Comparison of ENCODE assay signal across 8 mouse cellular contexts in genomic region chr3:96579885-96580454, GRCm38 (mm10). TPM values are rescaled to one million over a fixed set of nuclear protein-coding genes. Genes with fewer than 3 reads are reported as not detected.
DNase-seq lines count a peak whose midpoint lies in the region; ATAC-seq and TF ChIP-seq lines count a peak whose summit lies in the region.

No protein-coding gene starts in this region.

- H3K4me1 ChIP-seq in bone marrow, adult 2 months (ENCODE audit: control insufficient read depth, insufficient read depth, low read length), result no peaks in the 10 kb centered on the region; the same call in 1 of the 2 replicates
- peaks cover 30% of the 10 kb centered on the region for H3K4me1 ChIP-seq in embryonic facial prominence, embryonic 15.5 days
- peaks cover 18% of the 10 kb centered on the region for H3K4me1 ChIP-seq in kidney, embryonic 14.5 days (ENCODE audit: control insufficient read depth, insufficient read depth, low read length)
- H3K4me1 ChIP-seq in limb, embryonic 15.5 days, result peaks cover 35% of the 10 kb centered on the region
- 0 out of 2 replicates have a peak, but pooled peaks cover 3% of the 10 kb centered on the region for H3K4me1 ChIP-seq in midbrain, postnatal 0 days (ENCODE audit: insufficient read depth, low read length)

- H3K9ac ChIP-seq in embryonic facial prominence, embryonic 15.5 days, result 0 out of 2 replicates have a peak overlapping the region, but pooled peaks have one; percentile 28
- H3K9ac ChIP-seq in kidney, embryonic 14.5 days (ENCODE audit: low read depth, low read length), result no peak overlapping the region
- no peak overlapping the region for H3K9ac ChIP-seq in limb, embryonic 15.5 days
- peak overlapping the region; percentile 55 for H3K9ac ChIP-seq in midbrain, postnatal 0 days (replicated peaks; ENCODE audit: low read length, poor library complexity, severe bottlenecking)

- peak overlapping the region; percentile 33 for H3K4me3 ChIP-seq in bone marrow, adult 2 months (replicated peaks; ENCODE audit: control insufficient read depth, low read depth, low read length)
- peak overlapping the region; percentile 32 for H3K4me3 ChIP-seq in embryonic facial prominence, embryonic 15.5 days (replicated peaks)
- peak overlapping the region; percentile 18; the same call in 1 of the 2 replicates for H3K4me3 ChIP-seq in kidney, embryonic 14.5 days (ENCODE audit: low read length)
- peak overlapping the region; percentile 27 for H3K4me3 ChIP-seq in limb, embryonic 15.5 days
- H3K4me3 ChIP-seq in midbrain, postnatal 0 days (ENCODE audit: low read depth, low read length), result peak overlapping the region; percentile 25

- peak; percentile 61 for ATAC-seq in embryonic facial prominence, embryonic 15.5 days (ENCODE audit: insufficient number of reproducible peaks, low FRiP score, low TSS enrichment, low read depth)
- peak; percentile 50 for ATAC-seq in kidney, embryonic 14.5 days (ENCODE audit: low FRiP score, low TSS enrichment)
- ATAC-seq in limb, embryonic 15.5 days (ENCODE audit: insufficient number of reproducible peaks, low FRiP score, low TSS enrichment, low read depth), result peak; percentile 38; the same call in 1 of the 2 replicates
- ATAC-seq in midbrain, postnatal 0 days (ENCODE audit: low FRiP score), result peak; percentile 71

- H3K4me2 ChIP-seq in embryonic facial prominence, embryonic 15.5 days (replicated peaks), result peak overlapping the region; percentile 53
- peak overlapping the region; percentile 35 for H3K4me2 ChIP-seq in kidney, embryonic 14.5 days (replicated peaks; ENCODE audit: low read depth, low read length)
- H3K4me2 ChIP-seq in limb, embryonic 15.5 days, result peak overlapping the region; percentile 54
- H3K4me2 ChIP-seq in midbrain, postnatal 0 days (ENCODE audit: low read depth, low read length, poor library complexity, severe bottlenecking), result peak overlapping the region; percentile 52

- no peaks in the 10 kb centered on the region for H3K9me3 ChIP-seq in embryonic facial prominence, embryonic 15.5 days (replicated peaks)
- H3K9me3 ChIP-seq in kidney, embryonic 14.5 days (ENCODE audit: control insufficient read depth, low read length), result no peaks in the 10 kb centered on the region
- no peaks in the 10 kb centered on the region for H3K9me3 ChIP-seq in limb, embryonic 15.5 days
- no peaks in the 10 kb centered on the region for H3K9me3 ChIP-seq in midbrain, postnatal 0 days (ENCODE audit: low read length)

- under 1% methylated on average over 16 of the region's 16 CpGs for WGBS in bone marrow, adult 2 months
- WGBS in embryonic facial prominence, embryonic 15.5 days, result 11% methylated on average over 16 of the region's 16 CpGs
- WGBS in kidney, embryonic 14.5 days, result 11% methylated on average over 16 of the region's 16 CpGs
- 14% methylated on average over 16 of the region's 16 CpGs for WGBS in limb, embryonic 15.5 days
- 13% methylated on average over 16 of the region's 16 CpGs for WGBS in midbrain, postnatal 0 days

- H3K27me3 ChIP-seq in embryonic facial prominence, embryonic 15.5 days, result no peaks in the 10 kb centered on the region
- no peaks in the 10 kb centered on the region for H3K27me3 ChIP-seq in kidney, embryonic 14.5 days (ENCODE audit: control insufficient read depth, insufficient read depth, low read length)
- no peaks in the 10 kb centered on the region for H3K27me3 ChIP-seq in limb, embryonic 15.5 days
- H3K27me3 ChIP-seq in midbrain, postnatal 0 days (ENCODE audit: insufficient read depth, low read length), result no peaks in the 10 kb centered on the region

- no peaks in the 10 kb centered on the region; the same call in 1 of the 2 replicates for H3K36me3 ChIP-seq in embryonic facial prominence, embryonic 15.5 days
- no peaks in the 10 kb centered on the region for H3K36me3 ChIP-seq in kidney, embryonic 14.5 days (ENCODE audit: control insufficient read depth, insufficient read depth, low read length)
- H3K36me3 ChIP-seq in limb, embryonic 15.5 days, result 0 out of 2 replicates have a peak, but pooled peaks cover 6% of the 10 kb centered on the region
- no peaks in the 10 kb centered on the region for H3K36me3 ChIP-seq in midbrain, postnatal 0 days (ENCODE audit: insufficient read depth, low read length)

- peak; percentile 100 for TF ChIP-seq CTCF in bone marrow, adult 2 months (IDR thresholded peaks at IDR 0.05; ENCODE audit: control insufficient read depth, insufficient read depth, low read length)
- TF ChIP-seq CTCF in midbrain, postnatal 0 days (IDR thresholded peaks at IDR 0.05), result peak; percentile 100

- TF ChIP-seq POLR2A in bone marrow, adult 2 months (IDR thresholded peaks at IDR 0.05; ENCODE audit: borderline replicate concordance, control insufficient read depth, low read depth, low read length), result peak; percentile 49; the same call in 1 of the 2 replicates

- no peak overlapping the region for H3K27ac ChIP-seq in bone marrow, adult 2 months (ENCODE audit: control insufficient read depth, insufficient read depth, low read depth, low read length, poor library complexity)
- no peak overlapping the region for H3K27ac ChIP-seq in embryonic facial prominence, embryonic 15.5 days (replicated peaks)
- 0 out of 2 replicates have a peak overlapping the region, but pooled peaks have one; percentile 33 for H3K27ac ChIP-seq in kidney, embryonic 14.5 days (ENCODE audit: low read depth, low read length)
- no peak overlapping the region for H3K27ac ChIP-seq in limb, embryonic 15.5 days
- H3K27ac ChIP-seq in midbrain, postnatal 0 days (ENCODE audit: low read depth, low read length), result 0 out of 2 replicates have a peak overlapping the region, but pooled peaks have one; percentile 51

- DNase-seq in A20 (ENCODE audit: low read depth, low spot score), result peak; percentile 91
- peak; percentile 88 for DNase-seq in heart, adult 9 months (ENCODE audit: low spot score in 2 of 2)
- DNase-seq in midbrain, postnatal 0 days (ENCODE audit: low spot score), result peak; percentile 91
- peak; percentile 84 to 90 for DNase-seq in spleen, postnatal 10 days (ENCODE audit: low spot score in 2 of 2)

RNA-seq across cellular contexts. Expression of gene Gm16253, which starts 3.2 kb away (rescaled TPM):
- polyA plus RNA-seq in bone marrow, adult 2 months (2011; ENCODE audit: insufficient read depth, insufficient read length, low replicate concordance, missing spikeins), result not detected in 2 replicates
- polyA plus RNA-seq in embryonic facial prominence, embryonic 15.5 days (2015; fragmentation: Nextera tagmentation; extraction: Ambion mirVana), result 1.5 and 2.0 TPM in 2 replicates
- polyA plus RNA-seq in kidney, embryonic 14.5 days (2014; fragmentation: Nextera tagmentation; extraction: Ambion mirVana), result 0.72 and 1.3 TPM in 2 replicates
- polyA plus RNA-seq in limb, embryonic 15.5 days (2015; fragmentation: Nextera tagmentation; extraction: Ambion mirVana), result 0.82 and 1.2 TPM in 2 replicates
- not detected in 2 replicates for total RNA-seq in midbrain, postnatal 0 days (2014; rRNA removed)
- polyA plus RNA-seq in midbrain, postnatal 0 days (2015; fragmentation: Nextera tagmentation; extraction: Ambion mirVana), result 0.52 TPM in 1 of 2 replicates, not detected in the other

RNA-seq across cellular contexts. Expression of gene Polr3gl, which starts 14.0 kb away (rescaled TPM):
- 61.0 and 72.3 TPM in 2 replicates for polyA plus RNA-seq in bone marrow, adult 2 months (2011; ENCODE audit: insufficient read depth, insufficient read length, low replicate concordance, missing spikeins)
- polyA plus RNA-seq in embryonic facial prominence, embryonic 15.5 days (2015; fragmentation: Nextera tagmentation; extraction: Ambion mirVana), result 43.6 and 48.5 TPM in 2 replicates
- polyA plus RNA-seq in kidney, embryonic 14.5 days (2014; fragmentation: Nextera tagmentation; extraction: Ambion mirVana), result 18.0 and 22.3 TPM in 2 replicates
- polyA plus RNA-seq in limb, embryonic 15.5 days (2015; fragmentation: Nextera tagmentation; extraction: Ambion mirVana), result 38.9 and 42.0 TPM in 2 replicates
- 13.2 and 16.2 TPM in 2 replicates for total RNA-seq in midbrain, postnatal 0 days (2014; rRNA removed)
- polyA plus RNA-seq in midbrain, postnatal 0 days (2015; fragmentation: Nextera tagmentation; extraction: Ambion mirVana), result 29.4 and 32.0 TPM in 2 replicates

RNA-seq across cellular contexts. Expression of gene Ankrd34a, which starts 16.5 kb away (rescaled TPM):
- not detected in 2 replicates for polyA plus RNA-seq in bone marrow, adult 2 months (2011; ENCODE audit: insufficient read depth, insufficient read length, low replicate concordance, missing spikeins)
- 2.2 and 3.0 TPM in 2 replicates for polyA plus RNA-seq in embryonic facial prominence, embryonic 15.5 days (2015; fragmentation: Nextera tagmentation; extraction: Ambion mirVana)
- 1.8 and 2.4 TPM in 2 replicates for polyA plus RNA-seq in kidney, embryonic 14.5 days (2014; fragmentation: Nextera tagmentation; extraction: Ambion mirVana)
- 1.9 and 2.7 TPM in 2 replicates for polyA plus RNA-seq in limb, embryonic 15.5 days (2015; fragmentation: Nextera tagmentation; extraction: Ambion mirVana)
- 21.5 and 32.7 TPM in 2 replicates for total RNA-seq in midbrain, postnatal 0 days (2014; rRNA removed)
- 16.3 and 21.0 TPM in 2 replicates for polyA plus RNA-seq in midbrain, postnatal 0 days (2015; fragmentation: Nextera tagmentation; extraction: Ambion mirVana)

RNA-seq across cellular contexts. Expression of gene Lix1l, which starts 21.0 kb away (rescaled TPM):
- polyA plus RNA-seq in bone marrow, adult 2 months (2011; ENCODE audit: insufficient read depth, insufficient read length, low replicate concordance, missing spikeins), result 3.3 and 5.7 TPM in 2 replicates
- 8.7 and 10.1 TPM in 2 replicates for polyA plus RNA-seq in embryonic facial prominence, embryonic 15.5 days (2015; fragmentation: Nextera tagmentation; extraction: Ambion mirVana)
- polyA plus RNA-seq in kidney, embryonic 14.5 days (2014; fragmentation: Nextera tagmentation; extraction: Ambion mirVana), result 5.8 and 7.0 TPM in 2 replicates
- 7.7 and 9.4 TPM in 2 replicates for polyA plus RNA-seq in limb, embryonic 15.5 days (2015; fragmentation: Nextera tagmentation; extraction: Ambion mirVana)
- 38.0 and 52.9 TPM in 2 replicates for total RNA-seq in midbrain, postnatal 0 days (2014; rRNA removed)
- polyA plus RNA-seq in midbrain, postnatal 0 days (2015; fragmentation: Nextera tagmentation; extraction: Ambion mirVana), result 3.2 TPM in 2 replicates

RNA-seq across cellular contexts. Expression of gene Txnip, which starts 22.2 kb away (rescaled TPM):
- polyA plus RNA-seq in bone marrow, adult 2 months (2011; ENCODE audit: insufficient read depth, insufficient read length, low replicate concordance, missing spikeins), result 104 and 163 TPM in 2 replicates
- 179 and 184 TPM in 2 replicates for polyA plus RNA-seq in embryonic facial prominence, embryonic 15.5 days (2015; fragmentation: Nextera tagmentation; extraction: Ambion mirVana)
- polyA plus RNA-seq in kidney, embryonic 14.5 days (2014; fragmentation: Nextera tagmentation; extraction: Ambion mirVana), result 91.1 and 148 TPM in 2 replicates
- polyA plus RNA-seq in limb, embryonic 15.5 days (2015; fragmentation: Nextera tagmentation; extraction: Ambion mirVana), result 151 and 157 TPM in 2 replicates
- total RNA-seq in midbrain, postnatal 0 days (2014; rRNA removed), result 145 and 222 TPM in 2 replicates
- 108 and 116 TPM in 2 replicates for polyA plus RNA-seq in midbrain, postnatal 0 days (2015; fragmentation: Nextera tagmentation; extraction: Ambion mirVana)

Comparison
In these comparisons a context has a peak if more than half of its experiments do, and no peak if none do; other contexts are left out.
1. H3K27ac ChIP-seq: peak in kidney, embryonic 14.5 days (single experiment) and midbrain, postnatal 0 days (single experiment); none in bone marrow, adult 2 months (single experiment), embryonic facial prominence, embryonic 15.5 days (single experiment) and limb, embryonic 15.5 days (single experiment).
2. H3K9ac ChIP-seq: peak in embryonic facial prominence, embryonic 15.5 days (single experiment) and midbrain, postnatal 0 days (single experiment); none in kidney, embryonic 14.5 days (single experiment) and limb, embryonic 15.5 days (single experiment).
3. Peak in every context shown above with its lines, with median percentiles within 50 percentile points of each other: DNase-seq, H3K4me3 ChIP-seq, ATAC-seq and H3K4me2 ChIP-seq.